Mouse (Mus musculus) megakaryocyte, embryonic 14.5 days (primary cell): Measurements from ENCODE around the gene H2al1f.
"Not testable (repeated sequence)": the region's sequence is repeated elsewhere in the genome, so short reads cannot be mapped to it uniquely, and the experiment has no call there.

ENCODE experiments used
- FLI1 ChIP-seq: IDR thresholded peaks from 2 replicates; pipeline ENCODE4 v1.6.1; 2012; ENCODE audit warnings: low read length, inconsistent platforms, mixed read lengths
- GATA1 ChIP-seq: IDR thresholded peaks from 3 replicates; pipeline ENCODE4 v1.6.1; 2012; ENCODE audit warnings: mixed read lengths, low read length, inconsistent platforms, borderline replicate concordance

DNA sequence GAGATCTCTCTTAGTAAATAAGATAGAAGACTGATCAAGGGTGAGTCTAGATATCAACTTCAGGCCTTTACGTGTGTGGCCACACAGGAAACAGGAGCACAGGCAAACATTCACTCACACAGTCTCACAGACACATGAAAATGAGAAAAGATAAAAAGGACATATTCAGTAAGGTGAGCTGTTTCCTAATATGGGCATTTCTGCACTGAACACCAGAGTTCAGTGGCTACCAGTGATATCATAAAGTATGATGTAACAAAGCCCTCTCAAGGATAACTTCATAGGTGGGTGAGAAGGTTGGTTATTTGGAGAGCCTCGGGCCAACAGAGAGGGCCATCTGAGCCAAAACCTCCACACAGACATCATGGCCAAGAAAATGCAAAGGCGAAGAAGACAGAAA is 16.0 kb upstream of the H2al1f start, which contains the start of gene H2al1a:
- TF ChIP-seq GATA1, FLI1: not testable (repeated sequence)
